Mouse (Mus musculus): ENCODE measurements around the gene Pde9a. TPM values are rescaled to one million over a fixed set of nuclear protein-coding genes. Genes with fewer than 3 reads are reported as not detected.
A peak's percentile ranks its signal among the peaks of the same experiment; 100 is the strongest.
"Not testable (repeated sequence)": the region's sequence is repeated elsewhere in the genome, so short reads cannot be mapped to it uniquely, and the experiment has no call there.

Pde9a gene
- polyA plus RNA-seq, 1 experiment from 2014 or later = 23.5 TPM

DNA sequence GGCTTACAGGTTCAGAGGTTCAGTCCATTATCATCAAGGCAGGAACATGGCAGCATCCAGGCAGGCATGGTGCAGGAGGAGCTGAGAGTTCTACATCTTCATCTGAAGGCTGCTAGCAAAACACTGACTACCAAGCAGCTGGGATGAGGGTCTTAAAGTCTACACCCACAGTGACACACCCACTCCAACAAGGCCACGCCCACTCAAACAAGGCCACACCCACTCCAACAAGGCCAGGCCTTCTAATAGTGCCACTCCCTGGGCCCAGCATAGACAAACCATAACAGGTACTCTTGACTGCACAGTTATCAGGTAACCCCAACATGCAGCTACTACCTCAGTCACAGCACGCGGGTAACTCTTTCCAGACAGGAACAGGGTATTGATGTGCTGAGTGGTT is 31.3 kb upstream of the Pde9a start:
- not testable (repeated sequence) for H3K4me2 ChIP-seq; ATAC-seq (ENCODE audit: low FRiP score); H3K27me3 ChIP-seq (ENCODE audit: control insufficient read depth, insufficient read depth, low read length); DNase-seq (ENCODE audit: low spot score, missing footprints); H3K4me3 ChIP-seq (ENCODE audit: low read depth, low read length); H3K4me1 ChIP-seq (ENCODE audit: control insufficient read depth, insufficient read depth, low read length); H3K9me3 ChIP-seq (ENCODE audit: control insufficient read depth, low read length); H3K36me3 ChIP-seq (ENCODE audit: control insufficient read depth, insufficient read depth, low read length); H3K9ac ChIP-seq (ENCODE audit: low read length); H3K27ac ChIP-seq (ENCODE audit: low read depth, low read length)
- 79% methylated on average over 3 of the region's 3 CpGs for WGBS

DNA sequence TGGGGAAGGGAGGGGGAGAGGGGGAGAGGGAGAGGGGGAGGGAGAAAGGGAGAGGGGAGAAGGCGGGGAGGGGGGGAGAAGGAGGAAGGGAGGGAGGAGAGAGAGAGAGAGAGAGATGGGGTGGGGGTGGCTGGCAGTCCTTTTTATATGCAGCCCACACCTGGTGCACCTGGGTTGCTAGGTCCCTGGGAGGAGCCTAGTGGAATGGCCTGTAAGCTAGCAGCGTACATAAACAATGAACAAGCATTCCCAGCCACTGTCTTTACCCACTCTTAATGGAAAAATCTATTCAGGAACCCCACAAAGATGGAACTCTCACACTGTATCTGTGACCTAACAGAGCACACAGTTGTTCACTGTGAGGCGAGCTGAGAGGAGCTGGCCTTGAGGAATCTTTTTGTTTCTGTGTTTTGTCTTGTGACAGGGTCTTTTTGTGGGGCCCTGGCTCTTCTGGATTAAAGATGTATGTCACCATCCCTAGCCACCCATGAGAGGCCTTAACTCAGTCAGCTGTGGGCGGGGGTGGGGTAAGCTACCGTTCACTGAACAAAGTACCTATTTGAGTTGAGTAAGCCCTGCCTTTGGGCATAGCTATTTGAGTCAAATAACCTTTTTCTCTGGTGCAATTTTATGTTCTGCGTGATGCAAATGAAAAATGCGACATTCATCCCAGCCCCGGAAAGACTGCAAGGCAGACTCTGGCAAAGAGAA is 30.1 kb upstream of the Pde9a start:
- Histone ChIP-seq H3K4me3 (ENCODE audit: low read depth, low read length) (no peak overlapping the region), H3K4me1 (ENCODE audit: control insufficient read depth, insufficient read depth, low read length) (peaks cover 10% of the 10 kb centered on the region), H3K4me2 (no peak overlapping the region), H3K9ac (ENCODE audit: low read length) (no peak overlapping the region), H3K27ac (ENCODE audit: low read depth, low read length) (no peak overlapping the region), H3K9me3 (ENCODE audit: control insufficient read depth, low read length) (no peaks in the 10 kb centered on the region), H3K27me3 (ENCODE audit: control insufficient read depth, insufficient read depth, low read length) (no peaks in the 10 kb centered on the region), H3K36me3 (ENCODE audit: control insufficient read depth, insufficient read depth, low read length) (no peaks in the 10 kb centered on the region)
- 0 out of 2 replicates have a peak, but pooled peaks have one; percentile 27 for ATAC-seq (ENCODE audit: low FRiP score)
- 37% methylated on average over 8 of the region's 8 CpGs for WGBS
- no peak for DNase-seq (ENCODE audit: low spot score, missing footprints)

DNA sequence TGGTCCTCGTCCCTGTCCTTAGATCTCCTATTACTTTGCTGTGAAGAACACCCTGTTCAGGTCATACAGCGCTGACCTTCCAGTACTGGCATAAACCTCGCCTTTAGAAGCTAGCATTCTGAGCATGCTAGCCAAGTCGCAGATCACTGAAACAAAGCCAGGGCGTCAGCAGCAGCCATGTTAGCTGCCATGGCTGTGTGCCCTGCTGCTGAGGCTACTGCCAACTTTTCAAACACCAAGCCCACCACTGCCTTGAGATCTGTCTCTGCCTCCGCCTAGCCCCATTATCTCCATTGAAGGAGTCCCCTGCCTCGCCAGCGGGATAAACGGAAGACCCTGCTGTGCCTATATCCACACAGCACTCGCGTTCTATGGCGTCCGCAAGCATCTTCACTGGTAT is 25.4 kb upstream of the Pde9a start:
- Histone ChIP-seq H3K27ac (ENCODE audit: low read depth, low read length) (no peak overlapping the region), H3K4me3 (ENCODE audit: low read depth, low read length) (no peak overlapping the region), H3K4me2 (no peak overlapping the region), H3K36me3 (ENCODE audit: control insufficient read depth, insufficient read depth, low read length) (no peaks in the 10 kb centered on the region), H3K27me3 (ENCODE audit: control insufficient read depth, insufficient read depth, low read length) (no peaks in the 10 kb centered on the region), H3K9me3 (ENCODE audit: control insufficient read depth, low read length) (no peaks in the 10 kb centered on the region), H3K9ac (ENCODE audit: low read length) (no peak overlapping the region), H3K4me1 (ENCODE audit: control insufficient read depth, insufficient read depth, low read length) (peaks cover 6% of the 10 kb centered on the region)
- no peak for ATAC-seq (ENCODE audit: low FRiP score)
- DNase-seq (ENCODE audit: low spot score, missing footprints) = no peak
- WGBS = 81% methylated on average over 13 of the region's 13 CpGs

DNA sequence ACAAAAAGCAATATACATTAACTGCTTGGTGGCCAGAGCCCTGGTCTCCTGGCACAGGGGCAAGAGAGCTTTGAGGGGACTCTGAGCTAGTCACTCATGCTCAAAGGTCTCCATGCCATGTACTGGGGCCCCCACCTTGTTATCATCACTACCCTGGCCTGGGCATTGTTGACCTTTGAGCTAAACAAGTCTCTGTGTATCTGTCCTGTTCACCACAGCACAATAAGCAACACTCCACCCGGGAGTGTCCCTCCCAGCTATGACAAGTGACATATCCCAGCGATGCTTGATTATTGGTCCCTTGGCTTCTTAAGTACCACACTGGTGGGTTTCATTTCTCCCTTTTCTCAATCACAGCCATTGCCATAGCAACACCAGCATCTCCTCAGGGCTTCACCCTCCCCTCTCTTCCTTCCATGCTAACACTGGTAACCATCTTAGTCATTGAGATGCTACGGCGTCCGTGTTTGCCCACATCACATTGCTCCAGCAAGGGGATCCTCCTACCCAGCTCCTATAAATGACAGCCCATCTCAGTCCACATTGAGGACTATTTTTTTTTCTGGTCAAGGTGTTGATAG is 20.3 kb upstream of the Pde9a start:
- DNase-seq (ENCODE audit: low spot score, missing footprints) (no peak), ATAC-seq (ENCODE audit: low FRiP score) (no peak)
- WGBS = 92% methylated on average over 5 of the region's 5 CpGs
- no peak overlapping the region for H3K4me2 ChIP-seq
- no peak overlapping the region for H3K4me3 ChIP-seq (ENCODE audit: low read depth, low read length)
- H3K36me3 ChIP-seq (ENCODE audit: control insufficient read depth, insufficient read depth, low read length) = no peaks in the 10 kb centered on the region
- H3K9me3 ChIP-seq (ENCODE audit: control insufficient read depth, low read length) = no peaks in the 10 kb centered on the region
- no peaks in the 10 kb centered on the region for H3K27me3 ChIP-seq (ENCODE audit: control insufficient read depth, insufficient read depth, low read length)
- no peak overlapping the region for H3K9ac ChIP-seq (ENCODE audit: low read length)
- no peaks in the 10 kb centered on the region for H3K4me1 ChIP-seq (ENCODE audit: control insufficient read depth, insufficient read depth, low read length)
- no peak overlapping the region for H3K27ac ChIP-seq (ENCODE audit: low read depth, low read length)

DNA sequence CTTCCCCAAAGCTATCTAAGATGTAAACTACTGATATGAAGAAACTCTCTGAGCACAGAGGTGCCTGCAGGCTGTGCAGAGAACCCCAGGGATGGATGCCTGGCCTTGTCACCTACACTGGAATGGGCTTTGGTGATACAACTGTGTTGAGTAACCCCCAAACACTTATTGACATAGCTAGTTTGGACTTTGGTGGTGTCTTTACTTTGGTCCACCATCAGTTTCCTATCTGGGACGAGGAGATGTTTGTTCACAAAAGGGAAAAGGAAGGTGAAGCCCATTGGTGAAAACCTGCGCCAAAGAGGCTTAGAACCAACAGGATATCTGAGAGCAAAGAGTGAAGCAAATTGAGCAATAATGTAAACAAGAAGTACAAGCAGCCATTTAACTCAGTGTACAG is 15.8 kb upstream of the Pde9a start:
- H3K27ac ChIP-seq (ENCODE audit: low read depth, low read length) = no peak overlapping the region
- WGBS = 86% methylated on average over 2 of the region's 2 CpGs
- peaks cover 4% of the 10 kb centered on the region; the same call in 1 of the 2 replicates for H3K4me1 ChIP-seq (ENCODE audit: control insufficient read depth, insufficient read depth, low read length)
- no peak for ATAC-seq (ENCODE audit: low FRiP score)
- no peak overlapping the region for H3K4me2 ChIP-seq
- H3K9ac ChIP-seq (ENCODE audit: low read length) = no peak overlapping the region
- H3K9me3 ChIP-seq (ENCODE audit: control insufficient read depth, low read length) = no peaks in the 10 kb centered on the region
- DNase-seq (ENCODE audit: low spot score, missing footprints) = no peak
- no peaks in the 10 kb centered on the region for H3K36me3 ChIP-seq (ENCODE audit: control insufficient read depth, insufficient read depth, low read length)
- no peak overlapping the region for H3K4me3 ChIP-seq (ENCODE audit: low read depth, low read length)
- no peaks in the 10 kb centered on the region for H3K27me3 ChIP-seq (ENCODE audit: control insufficient read depth, insufficient read depth, low read length)

DNA sequence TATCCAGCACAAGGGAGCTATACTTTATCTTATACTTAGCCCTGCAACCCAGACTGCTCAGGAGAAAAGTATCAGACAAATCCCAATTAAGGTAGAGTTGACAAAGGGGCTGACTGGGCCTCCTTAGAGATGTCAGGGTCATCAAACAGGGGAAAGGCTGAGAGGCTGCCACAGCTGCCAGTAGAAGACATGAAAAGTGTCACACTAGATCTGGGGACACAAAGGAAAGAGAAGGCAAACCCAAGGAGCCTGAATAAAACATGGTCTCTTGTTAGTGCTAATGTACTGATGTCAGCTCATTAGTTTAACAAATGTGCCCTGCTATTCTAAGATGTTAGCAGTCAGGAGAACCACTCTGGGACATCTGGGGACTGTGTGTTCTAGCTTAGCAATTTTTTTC is 15.1 kb upstream of the Pde9a start:
- H3K9ac ChIP-seq (ENCODE audit: low read length) = no peak overlapping the region
- ATAC-seq (ENCODE audit: low FRiP score) (no peak), DNase-seq (ENCODE audit: low spot score, missing footprints) (no peak)
- no peak overlapping the region for H3K4me3 ChIP-seq (ENCODE audit: low read depth, low read length)
- no peak overlapping the region for H3K4me2 ChIP-seq
- H3K27me3 ChIP-seq (ENCODE audit: control insufficient read depth, insufficient read depth, low read length) = no peaks in the 10 kb centered on the region
- H3K4me1 ChIP-seq (ENCODE audit: control insufficient read depth, insufficient read depth, low read length) = peaks cover 4% of the 10 kb centered on the region; the same call in 1 of the 2 replicates
- no peaks in the 10 kb centered on the region for H3K36me3 ChIP-seq (ENCODE audit: control insufficient read depth, insufficient read depth, low read length)
- H3K9me3 ChIP-seq (ENCODE audit: control insufficient read depth, low read length) = no peaks in the 10 kb centered on the region
- H3K27ac ChIP-seq (ENCODE audit: low read depth, low read length) = no peak overlapping the region

DNA sequence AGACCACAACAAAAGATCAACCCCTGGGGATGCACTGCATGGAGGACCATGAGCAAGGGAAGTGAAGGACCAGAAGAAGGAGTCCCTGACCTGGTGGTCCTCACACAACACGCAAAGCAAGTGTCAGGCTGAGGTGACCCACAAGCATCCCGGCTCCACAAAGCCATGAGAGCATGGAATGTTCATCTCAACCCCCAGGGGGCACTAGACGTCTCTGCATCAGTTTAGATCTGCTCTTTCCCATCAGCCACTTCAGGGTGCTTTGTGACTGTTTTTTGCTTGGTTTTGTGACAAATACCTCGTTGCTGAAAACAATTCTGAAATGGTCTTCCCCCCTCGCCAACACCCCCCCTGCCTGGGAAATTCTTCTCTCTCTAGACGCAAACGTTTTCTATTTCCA is 8.0 kb upstream of the Pde9a start:
- Histone ChIP-seq H3K4me3 (ENCODE audit: low read depth, low read length) (no peak overlapping the region), H3K4me1 (ENCODE audit: control insufficient read depth, insufficient read depth, low read length) (no peaks in the 10 kb centered on the region), H3K36me3 (ENCODE audit: control insufficient read depth, insufficient read depth, low read length) (no peaks in the 10 kb centered on the region), H3K4me2 (peak overlapping the region; percentile 22; the same call in 1 of the 2 replicates), H3K27ac (ENCODE audit: low read depth, low read length) (no peak overlapping the region), H3K27me3 (ENCODE audit: control insufficient read depth, insufficient read depth, low read length) (no peaks in the 10 kb centered on the region), H3K9me3 (ENCODE audit: control insufficient read depth, low read length) (no peaks in the 10 kb centered on the region), H3K9ac (ENCODE audit: low read length) (no peak overlapping the region; the same call in 1 of the 2 replicates)
- DNase-seq (ENCODE audit: low spot score, missing footprints) (peak; percentile 97), ATAC-seq (ENCODE audit: low FRiP score) (0 out of 2 replicates have a peak, but pooled peaks have one; percentile 50)
- WGBS = 13% methylated on average over 7 of the region's 7 CpGs

DNA sequence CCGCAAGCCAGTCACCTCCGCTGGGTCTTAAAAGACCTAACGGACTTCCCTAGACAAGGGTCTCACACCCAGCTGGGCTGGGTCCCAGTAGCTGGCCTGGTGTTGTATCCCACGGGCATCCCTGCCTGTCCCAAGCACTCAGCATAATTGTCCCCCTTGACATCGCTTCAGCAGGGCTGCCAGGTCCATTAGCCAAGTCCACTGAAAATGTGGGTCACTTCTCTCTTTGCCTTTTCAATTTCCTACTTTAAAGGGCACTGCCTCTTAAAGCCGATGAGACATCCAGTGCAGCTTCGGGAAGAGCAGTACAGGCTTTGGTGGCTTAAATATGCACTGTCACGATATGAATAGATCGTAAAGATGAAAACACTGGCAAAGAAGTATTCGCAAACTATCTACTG is 7.6 kb upstream of the Pde9a start:
- Histone ChIP-seq H3K4me2 (peak overlapping the region; percentile 22; the same call in 1 of the 2 replicates), H3K27me3 (ENCODE audit: control insufficient read depth, insufficient read depth, low read length) (no peaks in the 10 kb centered on the region), H3K9me3 (ENCODE audit: control insufficient read depth, low read length) (no peaks in the 10 kb centered on the region), H3K27ac (ENCODE audit: low read depth, low read length) (no peak overlapping the region), H3K4me3 (ENCODE audit: low read depth, low read length) (no peak overlapping the region), H3K4me1 (ENCODE audit: control insufficient read depth, insufficient read depth, low read length) (no peaks in the 10 kb centered on the region), H3K36me3 (ENCODE audit: control insufficient read depth, insufficient read depth, low read length) (no peaks in the 10 kb centered on the region), H3K9ac (ENCODE audit: low read length) (no peak overlapping the region; the same call in 1 of the 2 replicates)
- 69% methylated on average over 10 of the region's 10 CpGs for WGBS
- DNase-seq (ENCODE audit: low spot score, missing footprints) = no peak
- no peak for ATAC-seq (ENCODE audit: low FRiP score)

DNA sequence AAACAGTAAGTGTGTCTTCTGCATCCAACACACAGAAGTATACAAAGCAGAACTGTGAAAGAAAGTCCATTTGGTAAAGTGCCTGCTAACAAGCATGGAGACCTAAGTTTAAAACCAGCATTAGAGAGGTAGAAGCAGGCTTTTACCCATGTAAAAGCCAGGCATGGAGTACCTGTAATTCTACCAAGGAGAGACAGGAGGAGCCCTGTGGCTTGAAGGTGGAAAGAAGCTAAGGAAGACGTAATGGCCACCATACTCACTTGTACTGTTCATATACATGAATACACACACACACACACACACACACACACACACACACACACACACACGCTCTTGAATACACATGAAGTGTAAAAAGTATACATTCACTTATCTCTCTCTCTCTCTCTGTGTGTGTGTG is 6.9 kb upstream of the Pde9a start:
- Histone ChIP-seq H3K36me3 (ENCODE audit: control insufficient read depth, insufficient read depth, low read length) (no peaks in the 10 kb centered on the region), H3K27ac (ENCODE audit: low read depth, low read length) (no peak overlapping the region), H3K4me3 (ENCODE audit: low read depth, low read length) (no peak overlapping the region), H3K4me2 (no peak overlapping the region), H3K4me1 (ENCODE audit: control insufficient read depth, insufficient read depth, low read length) (no peaks in the 10 kb centered on the region), H3K9ac (ENCODE audit: low read length) (no peak overlapping the region), H3K27me3 (ENCODE audit: control insufficient read depth, insufficient read depth, low read length) (no peaks in the 10 kb centered on the region), H3K9me3 (ENCODE audit: control insufficient read depth, low read length) (no peaks in the 10 kb centered on the region)
- ATAC-seq (ENCODE audit: low FRiP score) (no peak), DNase-seq (ENCODE audit: low spot score, missing footprints) (no peak)
- WGBS = 65% methylated on average over 2 of the region's 2 CpGs

Data from midbrain, embryonic 11.5 days (tissue).